Mouse (Mus musculus) MEL-GATA-1-ER (cell line): ENCODE data around the gene Pigu.

ENCODE experiments used
- DNase-seq: peaks from one replicate; pipeline ENCODE4 v3.0.0-alpha.2; 2012; ENCODE audit warnings: low read depth; ENCODE audit errors: extremely low read depth

The Pigu gene

GRCm38 (mm10) chr2:155367635-155368284 lies 10.5 kb upstream of the Pigu start:
- no peak for DNase-seq

- DNase-seq: peak; percentile 32
These were observed 613 bp upstream of the Pigu start for GRCm38 (mm10) chr2:155357686-155358399.

- DNase-seq: no peak
These were observed 2.8 kb downstream of the Pigu start for GRCm38 (mm10) chr2:155354402-155354801.

GRCm38 (mm10) chr2:155346670-155347069 lies 10.6 kb downstream of the Pigu start:
- DNase-seq: no peak

- no peak for DNase-seq
These were observed 17.1 kb downstream of the Pigu start for GRCm38 (mm10) chr2:155340166-155340565.

- DNase-seq: no peak
These were observed 21.0 kb downstream of the Pigu start for GRCm38 (mm10) chr2:155336254-155336653.

GRCm38 (mm10) chr2:155335231-155335630 lies 22.0 kb downstream of the Pigu start:
- no peak for DNase-seq

- DNase-seq: no peak
These were observed 23.8 kb downstream of the Pigu start for GRCm38 (mm10) chr2:155333421-155333820.

GRCm38 (mm10) chr2:155331351-155331750 lies 25.9 kb downstream of the Pigu start:
- no peak for DNase-seq

- no peak for DNase-seq
These were observed 26.4 kb downstream of the Pigu start for GRCm38 (mm10) chr2:155330811-155331210.

GRCm38 (mm10) chr2:155329707-155330106 lies 27.5 kb downstream of the Pigu start:
- no peak for DNase-seq

- no peak for DNase-seq
These were observed 28.3 kb downstream of the Pigu start for GRCm38 (mm10) chr2:155328906-155329305.

- no peak for DNase-seq
These were observed 29.3 kb downstream of the Pigu start for GRCm38 (mm10) chr2:155327906-155328305.

GRCm38 (mm10) chr2:155326001-155326400 lies 31.2 kb downstream of the Pigu start:
- DNase-seq: no peak

- no peak for DNase-seq
These were observed 36.6 kb downstream of the Pigu start for GRCm38 (mm10) chr2:155320596-155320995.

GRCm38 (mm10) chr2:155318618-155319017 lies 38.6 kb downstream of the Pigu start:
- no peak for DNase-seq

GRCm38 (mm10) chr2:155313671-155314070 lies 43.6 kb downstream of the Pigu start:
- no peak for DNase-seq

GRCm38 (mm10) chr2:155308936-155309592 lies 48.2 kb downstream of the Pigu start:
- no peak for DNase-seq

GRCm38 (mm10) chr2:155299563-155299962 lies 57.7 kb downstream of the Pigu start:
- DNase-seq: no peak

- no peak for DNase-seq
These were observed 61.8 kb downstream of the Pigu start for GRCm38 (mm10) chr2:155295453-155295852.

- DNase-seq: no peak
These were observed 63.3 kb downstream of the Pigu start for GRCm38 (mm10) chr2:155293946-155294345.

- DNase-seq: no peak
These were observed 63.8 kb downstream of the Pigu start for GRCm38 (mm10) chr2:155293382-155293781.
